Mouse (Mus musculus) gastrocnemius, postnatal 4 days (tissue): ENCODE measurements at regions not wholly inside any gene's neighbourhood (a gene's known extent, or its start where the extent isn't known, plus 50 kb on each side); places are given as distances from the start of the nearest gene placed in this dataset.

ENCODE experiments used
- DNase-seq, 2 experiments: peaks; one replicate each; pipeline ENCODE4 v3.0.0; 2021 to 2022; ENCODE audit warnings: low spot score in 2 of 2, mixed read lengths in 2 of 2

DNA sequence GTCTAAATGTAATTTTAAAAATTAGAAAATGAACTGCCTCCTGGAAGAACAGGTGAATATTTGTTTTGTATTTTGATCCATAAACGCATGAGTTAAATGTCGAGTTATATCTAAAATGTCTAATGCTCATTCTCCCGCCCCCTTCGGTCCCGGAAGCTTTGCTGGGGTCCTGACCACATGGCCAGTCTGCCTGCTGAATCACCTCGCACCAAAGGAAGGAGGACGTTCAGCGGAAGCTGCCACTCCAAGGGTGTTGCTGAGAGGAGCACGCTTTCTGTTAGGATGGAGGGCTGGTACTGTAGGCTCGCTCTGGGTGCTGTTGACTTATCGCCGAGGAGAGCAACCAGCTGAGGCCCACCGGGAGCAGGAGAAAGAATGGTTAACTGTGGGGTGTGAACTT lies 328.0 kb downstream of the Zfp706 start:
- no peak for DNase-seq

DNA sequence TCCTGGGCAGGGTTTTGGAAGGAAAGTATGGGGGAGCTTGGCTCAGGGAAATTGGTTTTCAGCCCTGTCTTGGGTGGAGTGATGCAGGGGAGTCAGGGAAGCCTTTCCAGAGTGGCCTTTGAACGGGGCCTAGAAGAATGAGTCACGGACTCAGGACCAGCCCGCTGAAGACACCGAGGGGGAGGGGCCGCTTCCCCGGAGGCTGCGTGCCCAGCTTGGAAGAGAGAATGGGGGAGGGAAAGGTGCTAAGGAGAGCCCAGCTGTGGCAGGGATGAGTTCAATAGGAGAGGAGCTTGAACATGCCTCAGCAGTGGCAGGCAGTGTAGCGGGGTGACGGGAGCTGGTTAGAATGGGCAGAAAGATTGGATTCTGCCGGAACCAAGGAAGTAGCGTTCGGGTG lies 337.8 kb downstream of the Zfp706 start:
- DNase-seq, result no peak

DNA sequence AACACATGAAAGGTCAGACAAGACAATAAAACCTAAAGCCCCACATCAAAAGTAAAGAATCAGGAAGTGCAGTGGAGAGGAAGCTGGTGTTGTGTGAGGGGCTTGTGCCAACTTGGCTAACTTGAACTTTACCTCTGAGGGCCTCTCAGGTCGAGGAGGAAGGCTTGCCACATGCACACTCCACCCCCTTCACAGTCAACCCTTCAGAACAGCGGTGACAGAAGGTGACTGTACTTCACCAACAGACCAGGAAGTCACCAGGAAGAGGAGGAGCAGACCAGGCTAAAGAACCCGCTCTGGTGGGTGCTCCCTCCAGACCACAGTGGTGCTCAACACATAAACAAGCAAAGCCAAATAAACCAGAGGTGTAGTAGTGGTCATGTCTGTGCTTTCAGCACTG lies 341.0 kb downstream of the Zfp706 start:
- no peak for DNase-seq

DNA sequence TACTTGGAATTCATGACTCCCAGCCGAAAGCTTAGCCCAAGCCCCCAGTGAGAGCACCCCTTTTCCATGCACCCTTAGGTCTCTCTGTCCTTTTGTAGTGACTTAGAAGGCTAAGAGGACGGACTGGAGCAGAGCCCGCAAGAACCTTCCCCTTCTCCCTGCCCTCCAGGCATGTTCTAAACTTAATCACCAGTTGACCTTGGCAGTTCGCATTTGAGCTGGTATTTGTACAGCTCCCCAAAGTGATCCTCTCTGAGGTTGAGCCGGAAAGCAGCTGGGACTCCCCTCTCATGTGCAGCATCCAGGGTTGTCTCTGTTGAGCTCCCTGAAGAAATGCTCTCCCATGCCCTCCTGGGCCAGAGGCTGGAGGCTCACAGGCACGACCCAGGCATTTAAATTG lies 343.2 kb downstream of the Zfp706 start:
- DNase-seq, result no peak

DNA sequence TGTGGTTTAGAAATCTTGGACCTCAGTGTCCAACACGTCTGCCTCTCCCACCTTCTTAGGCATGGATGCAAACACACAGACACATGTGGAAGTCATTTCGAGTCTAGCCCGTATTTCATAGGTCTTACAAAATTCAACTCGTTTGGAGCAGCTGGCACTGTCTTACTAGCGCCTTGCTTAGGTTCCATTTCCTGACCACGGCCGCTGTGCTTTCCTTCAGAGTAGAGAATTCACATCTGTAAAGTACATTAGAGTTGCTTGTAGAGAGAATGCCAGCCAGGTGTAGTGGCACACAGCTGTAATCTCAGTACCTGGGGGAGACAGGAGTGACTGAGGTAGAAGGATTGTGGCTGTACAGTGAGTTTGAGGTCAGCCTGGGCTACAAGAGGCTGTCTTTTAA lies 346.6 kb downstream of the Zfp706 start:
- no peak for DNase-seq
